Mouse (Mus musculus): ENCODE data around the gene Fbxo41.

Gene Fbxo41

GRCm38 (mm10) chr6:85444266-85444965 lies 58.4 kb downstream of the Fbxo41 start:
- no peak for DNase-seq

- no peak for DNase-seq
Measured at GRCm38 (mm10) chr6:85443488-85444233, 59.1 kb downstream of the Fbxo41 start.

GRCm38 (mm10) chr6:85441142-85441541 lies 61.7 kb downstream of the Fbxo41 start:
- DNase-seq = no peak

GRCm38 (mm10) chr6:85436631-85437030 lies 66.2 kb downstream of the Fbxo41 start:
- DNase-seq = no peak

GRCm38 (mm10) chr6:85436204-85436603 lies 66.6 kb downstream of the Fbxo41 start:
- no peak for DNase-seq

- DNase-seq = no peak
Measured at GRCm38 (mm10) chr6:85433865-85434264, 68.9 kb downstream of the Fbxo41 start.

GRCm38 (mm10) chr6:85431842-85432431 lies 70.9 kb downstream of the Fbxo41 start, which contains the start of gene Smyd5:
TSS of gene Smyd5 (plus strand) at chr6:85431989.
- DNase-seq = peak; percentile 73

GRCm38 (mm10) chr6:85431274-85431841 lies 71.4 kb downstream of the Fbxo41 start:
- no peak for DNase-seq

- DNase-seq = peak; percentile 7
Measured at GRCm38 (mm10) chr6:85423836-85424379, 78.9 kb downstream of the Fbxo41 start, which contains the start of gene Noto. TSS of gene Noto (plus strand) at chr6:85423886.

Measured in retina, postnatal 1 day (tissue).